Mouse (Mus musculus) kidney, adult 2 months (tissue): ENCODE results near the gene Actr1b. TPM values are rescaled to one million over a fixed set of nuclear protein-coding genes. Genes with fewer than 3 reads are reported as not detected.
"Not testable (repeated sequence)": the region's sequence is repeated elsewhere in the genome, so short reads cannot be mapped to it uniquely, and the experiment has no call there.

Source experiments
- DNase-seq: peaks from one replicate; pipeline ENCODE4 v3.0.0; 2021
- H3K27ac ChIP-seq: fragments of 200-500 bp; 2 replicates; pipeline ENCODE4 v1.5.1; 2012; ENCODE audit warnings: low read depth, low read length, control low read depth, inconsistent platforms; ENCODE audit not compliant: insufficient read depth
- H3K27me3 ChIP-seq: fragments of 200-500 bp; replicated peaks from 2 replicates; pipeline ENCODE4 v1.6.1; 2012; ENCODE audit warnings: mild to moderate bottlenecking, moderate library complexity, low read length, inconsistent platforms; ENCODE audit not compliant: control insufficient read depth, insufficient read depth
- H3K36me3 ChIP-seq: fragments of 200-500 bp; 2 replicates; pipeline ENCODE4 v1.6.1; 2012; ENCODE audit warnings: mild to moderate bottlenecking, moderate library complexity, low read length, inconsistent platforms; ENCODE audit not compliant: control insufficient read depth, insufficient read depth
- H3K4me1 ChIP-seq: fragments of 200-500 bp; 2 replicates; pipeline ENCODE4 v1.6.1; 2011; ENCODE audit warnings: low read length; ENCODE audit not compliant: control insufficient read depth, insufficient read depth
- H3K4me3 ChIP-seq: fragments of 200-500 bp; 2 replicates; pipeline ENCODE4 v1.5.1; 2011; ENCODE audit warnings: mild to moderate bottlenecking, low read depth, low read length, control low read depth; ENCODE audit not compliant: insufficient read depth
- CTCF ChIP-seq: fragments of 200-500 bp; conservative IDR thresholded peaks from 2 replicates; pipeline ENCODE4 v1.5.1; 2011; ENCODE audit warnings: low read depth, mild to moderate bottlenecking, control low read depth, low read length, moderate library complexity, mixed read lengths; ENCODE audit not compliant: insufficient read depth, insufficient read length
- POLR2A ChIP-seq: fragments of 200-500 bp; IDR thresholded peaks from one replicate; pipeline ENCODE4 v1.6.1; 2011; ENCODE audit warnings: low read depth, low read length, control low read depth
- WGBS: fragments of 180-500 bp; shearing (Covaris S2); methylation state at CpG from one replicate; pipeline ENCODE4 v1.1.7; 2018; 5-methylcytosine and 5-hydroxymethylcytosine counted together
- polyA plus RNA-seq: library from polyadenylated mRNA; depleted of rRNA; stranded (reverse); fragments of >200 nt; gene quantifications from 2 replicates; pipeline ENCODE4 v1.2.3, GENCODE M21; 2012

The Actr1b gene
- polyA plus RNA-seq, 1 experiment: 130 TPM

DNA sequence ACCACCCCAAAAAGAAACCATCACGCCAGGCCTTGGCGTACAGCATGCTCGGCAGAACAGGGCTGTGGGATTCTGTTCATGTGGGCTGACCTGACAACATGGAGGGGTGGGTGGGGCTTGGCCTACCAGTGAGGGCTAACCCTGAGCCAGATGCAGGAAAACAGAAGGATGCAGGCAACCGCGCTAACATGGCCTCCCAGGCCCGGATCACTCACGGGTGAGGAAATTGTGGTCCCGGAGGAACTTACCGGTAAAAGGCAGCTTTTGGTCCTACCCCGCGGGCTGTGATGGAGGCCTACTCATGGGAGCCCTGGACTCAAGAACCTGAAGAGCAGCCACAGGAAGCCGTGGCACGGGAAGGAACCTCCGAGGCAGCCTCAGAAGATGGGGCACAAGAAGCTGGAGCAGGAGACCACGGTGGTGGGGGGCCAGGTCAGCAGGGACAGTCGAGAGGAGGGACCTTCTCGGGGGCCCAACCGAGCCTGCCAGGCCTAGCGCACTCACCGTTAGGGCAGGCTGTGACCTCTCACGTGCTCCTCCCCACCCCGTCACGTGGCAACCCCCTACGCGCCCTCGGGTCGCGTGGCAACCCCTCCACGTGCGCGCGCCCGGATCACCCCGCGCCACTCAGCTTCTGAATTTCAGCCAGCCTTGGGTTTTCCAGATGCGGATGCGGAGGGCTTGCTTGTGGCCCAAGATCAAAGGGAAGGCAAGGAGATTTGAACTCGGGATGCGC is 31.4 kb downstream of the Actr1b start, which contains the start of gene Fam178b:
Fam178b (minus strand) TSS at position 564 of the 736 bp plus-strand sequence.
- no peak for DNase-seq
- no peaks in the 10 kb centered on the region for H3K36me3 ChIP-seq
- WGBS: 94% methylated on average over 39 of the region's 39 CpGs
- H3K4me3 ChIP-seq: no peak within 1 kb of the TSS
- no peaks in the 10 kb centered on the region for H3K4me1 ChIP-seq
- no peak for TF ChIP-seq POLR2A
- no peak for TF ChIP-seq CTCF
- no peaks in the 10 kb centered on the region for H3K27me3 ChIP-seq
- H3K27ac ChIP-seq: no peak within 1 kb of the TSS

DNA sequence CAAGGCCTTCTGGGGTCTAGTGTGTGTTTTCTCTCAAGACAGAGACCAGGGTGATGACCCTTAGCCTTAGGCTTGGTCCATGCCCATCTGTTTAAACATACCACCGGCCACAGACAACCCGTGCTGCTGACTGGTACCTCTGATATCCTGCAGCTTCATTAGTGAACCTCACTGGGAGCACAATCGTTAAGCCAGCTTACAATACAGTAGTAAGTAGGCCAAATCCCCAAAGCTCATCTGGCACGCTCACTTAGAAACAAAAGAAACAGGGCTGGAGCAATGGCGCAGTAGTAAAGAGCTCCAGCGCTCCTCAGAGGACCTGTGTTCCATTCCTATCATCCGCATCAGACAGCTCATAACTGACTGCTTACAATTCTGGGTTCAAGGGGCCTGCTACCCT is 33.3 kb downstream of the Actr1b start:
- no peaks in the 10 kb centered on the region for H3K36me3 ChIP-seq
- 87% methylated on average over 7 of the region's 7 CpGs for WGBS
- TF ChIP-seq POLR2A: no peak
- TF ChIP-seq CTCF: no peak
- DNase-seq: no peak
- H3K27me3 ChIP-seq: no peaks in the 10 kb centered on the region
- H3K27ac ChIP-seq: no peak overlapping the region
- no peaks in the 10 kb centered on the region for H3K4me1 ChIP-seq
- H3K4me3 ChIP-seq: no peak overlapping the region

DNA sequence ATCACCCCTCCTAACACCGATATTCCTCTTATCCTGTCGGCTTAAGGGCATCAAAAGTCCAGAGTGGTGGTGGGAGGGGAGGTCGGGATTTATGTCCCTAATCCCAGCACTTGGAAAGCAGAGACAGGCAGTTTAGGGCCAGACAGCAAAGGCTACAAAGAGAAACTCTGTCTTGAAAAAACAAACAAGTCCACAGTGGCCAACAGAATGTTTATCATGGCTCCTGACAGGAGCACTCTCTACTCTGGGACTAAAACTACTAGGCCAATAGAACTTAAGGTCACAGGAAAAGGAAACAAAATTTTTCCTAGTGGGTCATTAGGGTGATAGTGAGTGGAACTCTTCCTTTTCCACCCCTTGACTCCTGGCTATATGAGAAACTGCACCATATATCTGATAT is 39.3 kb downstream of the Actr1b start:
- no peaks in the 10 kb centered on the region for H3K4me1 ChIP-seq
- TF ChIP-seq POLR2A: no peak
- TF ChIP-seq CTCF: no peak
- peak; percentile 17 for DNase-seq
- H3K27ac ChIP-seq: no peak overlapping the region
- no peaks in the 10 kb centered on the region for H3K27me3 ChIP-seq
- 18% methylated on average over 3 of the region's 3 CpGs for WGBS
- H3K4me3 ChIP-seq: no peak overlapping the region
- no peaks in the 10 kb centered on the region for H3K36me3 ChIP-seq

DNA sequence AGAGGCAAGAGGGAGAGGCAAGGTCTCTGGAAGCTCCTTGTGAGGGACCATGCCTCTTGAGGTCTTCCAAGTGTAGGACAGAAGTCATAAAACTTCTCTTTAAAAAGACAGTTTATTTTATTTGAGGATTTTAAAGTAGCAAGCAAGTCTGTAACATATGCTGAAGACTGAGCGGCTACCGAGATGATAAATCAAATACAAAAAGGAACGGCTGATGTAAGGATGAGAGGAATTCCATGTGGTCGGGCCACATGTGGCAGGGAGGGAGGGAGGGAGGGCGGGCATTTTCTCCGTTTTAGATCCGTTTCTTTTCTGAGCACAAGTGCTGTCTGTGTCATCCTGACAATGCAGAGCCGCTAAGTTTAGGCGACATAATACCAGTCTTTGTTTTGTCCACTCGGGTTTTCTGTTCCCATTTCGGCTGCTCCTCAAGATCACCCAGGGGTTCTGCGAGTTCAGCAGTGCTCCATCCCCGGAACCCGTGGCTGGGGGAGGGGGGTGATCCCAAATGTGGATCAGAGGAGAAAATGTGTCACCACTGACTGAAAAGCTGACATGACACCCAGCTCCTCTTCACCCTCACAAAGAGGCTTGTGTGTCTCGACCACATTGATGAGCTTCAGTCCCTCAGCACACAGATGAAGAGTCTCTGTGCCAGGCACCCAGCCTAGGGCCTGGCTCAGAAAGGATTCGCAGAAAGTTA is 41.4 kb downstream of the Actr1b start:
- Histone ChIP-seq H3K27me3 (no peaks in the 10 kb centered on the region), H3K4me3 (no peak overlapping the region), H3K27ac (no peak overlapping the region), H3K4me1 (no peaks in the 10 kb centered on the region), H3K36me3 (no peaks in the 10 kb centered on the region)
- no peak for DNase-seq
- TF ChIP-seq CTCF (no peak), POLR2A (no peak)
- WGBS: 54% methylated on average over 16 of the region's 16 CpGs

DNA sequence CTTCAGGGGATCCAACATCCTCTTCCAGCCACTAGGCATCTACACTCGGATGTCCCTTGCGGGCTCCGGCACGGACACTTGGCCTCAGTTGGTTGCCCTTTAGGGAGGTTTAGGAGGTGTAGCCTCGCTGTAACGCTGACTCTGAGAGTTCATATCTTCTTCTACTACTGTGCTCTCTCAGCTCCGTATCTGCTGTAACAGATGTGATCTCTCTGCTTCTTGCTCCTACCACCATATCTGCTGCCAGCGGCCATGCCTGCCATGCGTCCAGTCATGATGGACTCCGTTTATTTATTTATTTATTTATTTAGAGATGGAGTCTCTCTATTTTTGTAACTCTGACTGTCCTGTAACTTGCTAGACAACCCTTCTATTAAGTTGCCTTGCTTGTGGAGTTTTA is 43.0 kb downstream of the Actr1b start:
- WGBS: 94% methylated on average over 10 of the region's 10 CpGs

DNA sequence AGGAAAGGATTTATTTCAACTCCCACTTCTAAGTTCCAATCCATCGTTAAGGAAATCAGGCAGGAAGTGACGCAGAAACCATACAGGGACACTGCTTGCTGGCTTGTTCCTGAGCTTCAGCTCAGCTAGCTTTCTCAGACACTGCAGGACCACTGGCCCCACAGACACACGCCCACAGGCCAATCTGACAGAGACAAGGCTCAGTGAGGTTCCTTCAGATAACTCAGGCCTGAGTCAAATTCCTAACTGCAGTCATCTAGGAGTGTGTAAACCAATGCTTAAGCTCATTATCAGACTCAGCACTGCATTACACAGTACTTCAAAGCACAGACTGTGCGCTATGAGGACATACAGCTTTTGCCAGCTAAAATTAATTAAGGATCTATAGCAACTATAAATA is 44.0 kb downstream of the Actr1b start:
- Histone ChIP-seq H3K4me1 (no peaks in the 10 kb centered on the region), H3K27me3 (no peaks in the 10 kb centered on the region), H3K4me3 (no peak overlapping the region), H3K27ac (no peak overlapping the region), H3K36me3 (no peaks in the 10 kb centered on the region)
- WGBS: 67% methylated on average over 4 of the region's 4 CpGs
- DNase-seq: no peak
- no peak for TF ChIP-seq POLR2A
- no peak for TF ChIP-seq CTCF

More for the DNA sequence above, 43.0 kb downstream of the Actr1b start:
- TF ChIP-seq CTCF (no peak), POLR2A (no peak)
- H3K36me3 ChIP-seq: no peaks in the 10 kb centered on the region
- H3K4me1 ChIP-seq: no peaks in the 10 kb centered on the region
- H3K4me3 ChIP-seq: no peak overlapping the region
- no peak overlapping the region for H3K27ac ChIP-seq
- no peaks in the 10 kb centered on the region for H3K27me3 ChIP-seq
- no peak for DNase-seq

DNA sequence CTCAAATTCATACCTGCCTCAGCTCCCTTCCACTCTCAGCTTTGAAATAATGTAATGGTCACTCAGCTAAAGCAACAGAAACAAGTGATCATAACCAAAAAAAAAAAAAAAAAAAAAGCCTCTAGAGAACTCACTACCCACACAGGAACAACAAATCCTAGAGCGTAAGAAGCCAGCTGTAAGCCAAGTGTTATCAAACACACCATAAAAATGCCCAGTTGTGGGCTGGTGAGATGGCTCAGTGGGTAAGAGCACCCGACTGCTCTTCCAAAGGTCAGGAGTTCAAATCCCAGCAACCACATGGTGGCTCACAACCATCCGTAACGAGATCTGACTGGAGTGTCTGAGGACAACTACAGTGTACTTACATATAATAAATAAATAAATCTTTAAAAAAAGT is 46.2 kb downstream of the Actr1b start:
- not testable (repeated sequence) for H3K4me3 ChIP-seq, DNase-seq
- WGBS: 79% methylated on average over 4 of the region's 4 CpGs

More for the DNA sequence above, 46.2 kb downstream of the Actr1b start:
- H3K27ac ChIP-seq, H3K27me3 ChIP-seq, H3K4me1 ChIP-seq, H3K36me3 ChIP-seq: not testable (repeated sequence)
